Mouse (Mus musculus): ENCODE measurements around the gene Gm42878.
A peak's percentile ranks its signal among the peaks of the same experiment; 100 is the strongest.
"Not testable (repeated sequence)": the region's sequence is repeated elsewhere in the genome, so short reads cannot be mapped to it uniquely, and the experiment has no call there.

Gene Gm42878

GRCm38 (mm10) chr5:121564468-121564895 is 19.2 kb upstream of the Gm42878 start:
- peak; percentile 76 for DNase-seq (ENCODE audit: low spot score)

- DNase-seq (ENCODE audit: low spot score): no peak
Measured at GRCm38 (mm10) chr5:121562436-121562835, 17.2 kb upstream of the Gm42878 start.

- no peak for DNase-seq (ENCODE audit: low spot score)
Measured at GRCm38 (mm10) chr5:121549196-121549595, 3.9 kb upstream of the Gm42878 start.

GRCm38 (mm10) chr5:121547084-121547483 is 1.8 kb upstream of the Gm42878 start:
- DNase-seq (ENCODE audit: low spot score): no peak

GRCm38 (mm10) chr5:121546530-121546895 is 1.2 kb upstream of the Gm42878 start:
- peak; percentile 74 for DNase-seq (ENCODE audit: low spot score)

GRCm38 (mm10) chr5:121545793-121546529 is 679 bp upstream of the Gm42878 start, which contains the start of gene Mapkapk5:
TSS of gene Mapkapk5 (minus strand) at chr5:121545905.
- peak; percentile 96 for DNase-seq (ENCODE audit: low spot score)

GRCm38 (mm10) chr5:121543370-121543769 is 1.9 kb downstream of the Gm42878 start:
- DNase-seq (ENCODE audit: low spot score): no peak

- DNase-seq (ENCODE audit: low spot score): no peak
Measured at GRCm38 (mm10) chr5:121541235-121541634, 4.0 kb downstream of the Gm42878 start.

- no peak for DNase-seq (ENCODE audit: low spot score)
Measured at GRCm38 (mm10) chr5:121540066-121540465, 5.2 kb downstream of the Gm42878 start.

- DNase-seq (ENCODE audit: low spot score): no peak
Measured at GRCm38 (mm10) chr5:121537588-121537987, 7.7 kb downstream of the Gm42878 start.

GRCm38 (mm10) chr5:121536921-121537555 is 8.2 kb downstream of the Gm42878 start:
- DNase-seq (ENCODE audit: low spot score): no peak

- DNase-seq (ENCODE audit: low spot score): no peak
Measured at GRCm38 (mm10) chr5:121535116-121535515, 10.2 kb downstream of the Gm42878 start.

GRCm38 (mm10) chr5:121534521-121534920 is 10.8 kb downstream of the Gm42878 start:
- no peak for DNase-seq (ENCODE audit: low spot score)

GRCm38 (mm10) chr5:121526961-121527360 is 18.3 kb downstream of the Gm42878 start:
- no peak for DNase-seq (ENCODE audit: low spot score)

- DNase-seq (ENCODE audit: low spot score): no peak
Measured at GRCm38 (mm10) chr5:121526526-121526925, 18.8 kb downstream of the Gm42878 start.

- DNase-seq (ENCODE audit: low spot score): no peak
Measured at GRCm38 (mm10) chr5:121525774-121526450, 19.4 kb downstream of the Gm42878 start.

GRCm38 (mm10) chr5:121519758-121520157 is 25.5 kb downstream of the Gm42878 start:
- DNase-seq (ENCODE audit: low spot score): not testable (repeated sequence)

GRCm38 (mm10) chr5:121518983-121519382 is 26.3 kb downstream of the Gm42878 start:
- no peak for DNase-seq (ENCODE audit: low spot score)

- no peak for DNase-seq (ENCODE audit: low spot score)
Measured at GRCm38 (mm10) chr5:121510009-121510408, 35.3 kb downstream of the Gm42878 start.

- no peak for DNase-seq (ENCODE audit: low spot score)
Measured at GRCm38 (mm10) chr5:121506846-121507245, 38.4 kb downstream of the Gm42878 start.

GRCm38 (mm10) chr5:121503231-121503630 is 42.1 kb downstream of the Gm42878 start, which contains the start of gene Adam1b:
TSS of gene Adam1b (minus strand) at chr5:121503435.
- DNase-seq (ENCODE audit: low spot score): no peak

- not testable (repeated sequence) for DNase-seq (ENCODE audit: low spot score)
Measured at GRCm38 (mm10) chr5:121501424-121501996, 43.8 kb downstream of the Gm42878 start.

Data from adipocyte (in vitro differentiated cells).